Mouse (Mus musculus): Measurements from ENCODE around the gene Efcc1. TPM values are rescaled to one million over a fixed set of nuclear protein-coding genes. Genes with fewer than 3 reads are reported as not detected.
"Not testable (repeated sequence)": the region's sequence is repeated elsewhere in the genome, so short reads cannot be mapped to it uniquely, and the experiment has no call there.

Gene Efcc1
- polyA plus RNA-seq, 1 experiment from 2014 or later = 2.0 TPM

GRCm38 (mm10) chr6:87755196-87755595 is 24.5 kb downstream of the Efcc1 start:
- WGBS = 86% methylated on average over 4 of the region's 4 CpGs
- Histone ChIP-seq H3K4me2 (replicated peaks; ENCODE audit: low read depth, low read length) (no peak overlapping the region), H3K4me1 (ENCODE audit: insufficient read depth, low read length) (no peaks in the 10 kb centered on the region), H3K27ac (ENCODE audit: low read length) (no peak overlapping the region), H3K4me3 (ENCODE audit: low read length) (no peak overlapping the region), H3K9me3 (ENCODE audit: low read length) (no peaks in the 10 kb centered on the region), H3K27me3 (ENCODE audit: insufficient read depth, low read length) (no peaks in the 10 kb centered on the region), H3K9ac (replicated peaks; ENCODE audit: low read length) (no peak overlapping the region), H3K36me3 (ENCODE audit: insufficient read depth, low read length) (no peaks in the 10 kb centered on the region)
- no peak for ATAC-seq (ENCODE audit: low FRiP score, low TSS enrichment)

- H3K4me2 ChIP-seq (replicated peaks; ENCODE audit: low read depth, low read length) = no peak overlapping the region
- ATAC-seq (ENCODE audit: low FRiP score, low TSS enrichment) = no peak
- no peaks in the 10 kb centered on the region for H3K9me3 ChIP-seq (ENCODE audit: low read length)
- H3K36me3 ChIP-seq (ENCODE audit: insufficient read depth, low read length) = no peaks in the 10 kb centered on the region
- no peak overlapping the region for H3K27ac ChIP-seq (ENCODE audit: low read length)
- no peak overlapping the region for H3K4me3 ChIP-seq (ENCODE audit: low read length)
- H3K4me1 ChIP-seq (ENCODE audit: insufficient read depth, low read length) = no peaks in the 10 kb centered on the region
- WGBS = 89% methylated on average over 8 of the region's 8 CpGs
- H3K9ac ChIP-seq (replicated peaks; ENCODE audit: low read length) = no peak overlapping the region
- H3K27me3 ChIP-seq (ENCODE audit: insufficient read depth, low read length) = no peaks in the 10 kb centered on the region
These were observed 26.2 kb downstream of the Efcc1 start for GRCm38 (mm10) chr6:87756896-87757295.

DNA sequence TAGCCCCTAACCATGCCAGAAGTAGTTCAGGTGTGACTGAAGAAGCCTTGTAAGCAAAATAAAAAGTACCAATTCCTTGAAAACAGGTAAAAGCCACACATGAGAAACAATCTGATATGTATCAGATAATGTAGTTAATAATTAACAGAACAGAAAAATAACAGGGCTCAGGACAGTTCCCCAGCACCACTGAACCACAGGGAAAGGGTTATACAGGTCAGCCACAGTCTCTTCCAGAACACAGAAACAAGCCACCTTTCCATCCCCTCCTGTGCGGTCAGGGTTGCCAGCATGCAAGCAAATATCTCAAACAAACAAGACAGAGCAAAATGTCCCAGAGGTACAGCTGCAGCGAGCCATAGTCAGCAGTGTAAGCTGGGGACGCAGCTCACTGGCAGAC is 28.7 kb downstream of the Efcc1 start:
- H3K36me3 ChIP-seq (ENCODE audit: insufficient read depth, low read length) = no peaks in the 10 kb centered on the region
- no peak overlapping the region for H3K4me2 ChIP-seq (replicated peaks; ENCODE audit: low read depth, low read length)
- no peak overlapping the region for H3K4me3 ChIP-seq (ENCODE audit: low read length)
- WGBS = 58% methylated on average over 3 of the region's 3 CpGs
- no peaks in the 10 kb centered on the region for H3K4me1 ChIP-seq (ENCODE audit: insufficient read depth, low read length)
- H3K27ac ChIP-seq (ENCODE audit: low read length) = no peak overlapping the region
- H3K9me3 ChIP-seq (ENCODE audit: low read length) = no peaks in the 10 kb centered on the region
- no peaks in the 10 kb centered on the region for H3K27me3 ChIP-seq (ENCODE audit: insufficient read depth, low read length)
- H3K9ac ChIP-seq (replicated peaks; ENCODE audit: low read length) = no peak overlapping the region
- no peak for ATAC-seq (ENCODE audit: low FRiP score, low TSS enrichment)

DNA sequence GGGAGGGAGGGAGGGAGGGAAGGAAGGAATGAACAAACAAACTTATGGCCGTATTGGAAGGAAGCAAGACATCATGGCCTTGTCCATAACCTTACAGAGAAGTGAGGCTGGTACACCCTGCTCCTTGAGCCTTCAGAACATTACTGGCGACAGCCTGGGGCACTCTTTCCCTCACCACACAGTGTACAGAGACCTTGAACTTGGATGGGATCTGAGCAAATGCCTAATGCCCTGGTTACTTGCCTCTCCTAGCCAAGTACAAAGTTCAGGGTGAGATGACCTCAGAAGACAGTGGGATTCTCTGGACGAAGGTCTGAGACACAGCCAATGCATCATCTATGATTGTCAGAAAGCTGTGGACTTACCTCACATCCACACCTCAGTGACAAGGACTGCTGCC is 29.2 kb downstream of the Efcc1 start:
- no peak overlapping the region for H3K4me2 ChIP-seq (replicated peaks; ENCODE audit: low read depth, low read length)
- no peaks in the 10 kb centered on the region for H3K4me1 ChIP-seq (ENCODE audit: insufficient read depth, low read length)
- H3K36me3 ChIP-seq (ENCODE audit: insufficient read depth, low read length) = no peaks in the 10 kb centered on the region
- H3K4me3 ChIP-seq (ENCODE audit: low read length) = no peak overlapping the region
- no peak for ATAC-seq (ENCODE audit: low FRiP score, low TSS enrichment)
- H3K27ac ChIP-seq (ENCODE audit: low read length) = peak overlapping the region; percentile 2; the same call in 1 of the 2 replicates
- H3K9ac ChIP-seq (replicated peaks; ENCODE audit: low read length) = no peak overlapping the region
- no peaks in the 10 kb centered on the region for H3K27me3 ChIP-seq (ENCODE audit: insufficient read depth, low read length)
- 49% methylated on average over 3 of the region's 3 CpGs for WGBS
- H3K9me3 ChIP-seq (ENCODE audit: low read length) = no peaks in the 10 kb centered on the region

DNA sequence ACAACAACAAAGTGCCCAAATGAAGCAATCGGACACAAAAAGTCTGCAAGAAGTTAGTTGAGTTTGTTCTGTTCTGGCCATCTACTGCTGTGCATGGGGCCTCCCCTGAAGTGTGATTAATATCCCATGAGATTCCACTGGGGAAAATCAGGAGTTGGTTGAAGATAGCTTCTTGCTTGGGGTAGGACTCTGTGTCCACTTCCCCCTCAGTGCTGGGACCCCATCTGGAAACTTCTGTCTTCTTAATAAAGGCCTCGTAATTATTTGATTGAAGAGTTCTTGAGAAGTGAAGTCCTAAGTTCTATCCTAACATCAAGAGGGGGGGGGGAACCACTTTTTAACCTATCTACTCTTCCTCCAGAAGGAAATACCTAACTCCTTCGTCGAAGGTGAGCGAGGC is 31.5 kb downstream of the Efcc1 start:
- Histone ChIP-seq H3K36me3 (ENCODE audit: insufficient read depth, low read length) (no peaks in the 10 kb centered on the region), H3K4me1 (ENCODE audit: insufficient read depth, low read length) (no peaks in the 10 kb centered on the region), H3K9ac (replicated peaks; ENCODE audit: low read length) (no peak overlapping the region), H3K27ac (ENCODE audit: low read length) (no peak overlapping the region), H3K4me2 (replicated peaks; ENCODE audit: low read depth, low read length) (no peak overlapping the region), H3K4me3 (ENCODE audit: low read length) (no peak overlapping the region), H3K27me3 (ENCODE audit: insufficient read depth, low read length) (no peaks in the 10 kb centered on the region), H3K9me3 (ENCODE audit: low read length) (no peaks in the 10 kb centered on the region)
- 85% methylated on average over 5 of the region's 5 CpGs for WGBS
- no peak for ATAC-seq (ENCODE audit: low FRiP score, low TSS enrichment)

DNA sequence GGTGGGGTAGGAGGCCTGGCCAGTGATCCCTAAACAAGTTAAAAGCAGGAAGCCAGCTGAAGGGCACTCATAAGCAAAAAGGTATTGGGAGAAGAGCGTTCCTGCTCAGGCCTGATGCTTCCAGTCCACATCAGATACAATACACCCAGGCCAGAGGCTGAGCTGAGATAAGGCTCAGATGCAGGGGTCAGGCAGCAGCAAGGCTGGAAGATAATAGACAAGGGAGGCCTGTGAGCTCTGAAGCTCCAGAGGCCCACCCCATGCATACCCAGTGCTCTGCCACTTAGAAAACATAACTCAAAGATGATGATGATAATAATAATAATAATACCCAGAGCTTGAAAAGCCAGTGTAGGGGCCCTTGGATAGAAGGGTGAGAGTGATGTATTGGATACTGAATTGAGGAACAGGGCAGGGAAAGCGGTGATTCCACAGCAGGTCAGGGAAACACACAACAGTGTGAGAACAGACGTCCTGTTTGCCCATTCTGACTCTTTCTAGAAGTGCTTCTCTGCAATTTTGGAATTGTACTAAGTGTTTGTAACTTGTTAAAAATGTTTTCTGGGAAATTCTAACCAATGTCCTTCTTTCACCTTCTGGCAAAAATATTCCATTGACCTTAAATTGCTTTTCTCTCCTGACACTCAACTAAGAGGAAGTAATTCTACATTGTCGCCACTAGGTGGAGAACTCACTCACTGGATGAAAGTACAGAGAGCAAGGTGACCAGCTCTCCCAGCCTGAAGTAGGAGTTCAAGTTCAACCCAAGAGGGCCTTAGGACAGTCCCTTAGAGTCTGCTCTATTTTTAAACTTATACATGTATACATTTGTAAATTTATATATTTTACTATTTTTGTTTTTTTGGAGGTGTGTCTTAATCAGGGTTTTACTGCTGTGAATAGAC is 33.0 kb downstream of the Efcc1 start:
- H3K4me3 ChIP-seq (ENCODE audit: low read length) = no peak overlapping the region
- no peak overlapping the region for H3K4me2 ChIP-seq (replicated peaks; ENCODE audit: low read depth, low read length)
- no peaks in the 10 kb centered on the region for H3K36me3 ChIP-seq (ENCODE audit: insufficient read depth, low read length)
- H3K9ac ChIP-seq (replicated peaks; ENCODE audit: low read length) = no peak overlapping the region
- ATAC-seq (ENCODE audit: low FRiP score, low TSS enrichment) = no peak
- WGBS = 70% methylated on average over 4 of the region's 4 CpGs
- no peaks in the 10 kb centered on the region for H3K4me1 ChIP-seq (ENCODE audit: insufficient read depth, low read length)
- no peaks in the 10 kb centered on the region for H3K27me3 ChIP-seq (ENCODE audit: insufficient read depth, low read length)
- 0 out of 2 replicates have a peak, but pooled peaks cover 2% of the 10 kb centered on the region for H3K9me3 ChIP-seq (ENCODE audit: low read length)
- no peak overlapping the region for H3K27ac ChIP-seq (ENCODE audit: low read length)

DNA sequence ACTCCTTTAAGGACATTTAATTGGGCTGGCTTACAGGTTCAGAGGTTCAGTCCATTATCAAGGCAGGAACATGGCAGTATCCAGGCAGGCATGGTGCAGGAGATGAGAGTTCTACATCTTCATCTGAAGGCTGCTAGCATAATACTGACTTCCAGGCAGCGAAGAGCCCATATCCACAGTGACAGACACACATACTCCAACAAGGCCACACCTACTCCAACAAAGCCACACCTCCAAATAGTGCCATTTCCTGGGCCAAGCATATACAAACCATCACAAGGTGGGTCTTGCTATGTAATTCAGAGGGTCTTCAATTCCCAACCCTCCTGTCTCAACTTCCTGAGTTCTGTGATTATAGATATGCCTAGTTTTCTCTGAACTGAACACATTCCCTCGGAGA is 33.6 kb downstream of the Efcc1 start:
- 98% methylated on average over 2 of the region's 2 CpGs for WGBS
- not testable (repeated sequence) for H3K36me3 ChIP-seq (ENCODE audit: insufficient read depth, low read length); H3K9ac ChIP-seq (replicated peaks; ENCODE audit: low read length); H3K27me3 ChIP-seq (ENCODE audit: insufficient read depth, low read length); H3K4me3 ChIP-seq (ENCODE audit: low read length); H3K4me2 ChIP-seq (replicated peaks; ENCODE audit: low read depth, low read length); H3K27ac ChIP-seq (ENCODE audit: low read length); H3K4me1 ChIP-seq (ENCODE audit: insufficient read depth, low read length); ATAC-seq (ENCODE audit: low FRiP score, low TSS enrichment); H3K9me3 ChIP-seq (ENCODE audit: low read length)

DNA sequence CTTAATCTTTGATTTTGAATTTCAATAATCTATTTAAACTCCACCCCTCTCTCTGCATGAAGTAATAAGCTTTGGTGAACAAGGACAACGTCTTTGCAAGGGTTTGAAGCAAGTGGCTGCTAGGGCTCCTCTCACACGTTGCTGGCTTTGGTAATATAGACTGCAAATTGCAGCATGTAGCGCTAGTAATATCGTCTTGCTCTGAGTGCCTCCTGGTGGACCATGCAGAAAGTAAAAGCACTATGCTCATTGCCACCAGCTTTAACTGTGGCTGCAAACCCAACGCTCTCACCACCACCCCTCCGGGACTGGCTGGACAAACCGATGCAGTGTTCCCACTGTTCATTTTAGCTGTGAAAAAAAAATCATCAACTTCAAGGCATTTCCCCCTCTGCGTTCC is 40.0 kb downstream of the Efcc1 start:
- ATAC-seq (ENCODE audit: low FRiP score, low TSS enrichment) = no peak
- Histone ChIP-seq H3K27ac (ENCODE audit: low read length) (no peak overlapping the region), H3K27me3 (ENCODE audit: insufficient read depth, low read length) (no peaks in the 10 kb centered on the region), H3K9me3 (ENCODE audit: low read length) (0 out of 2 replicates have a peak, but pooled peaks cover 2% of the 10 kb centered on the region), H3K9ac (replicated peaks; ENCODE audit: low read length) (no peak overlapping the region), H3K4me2 (replicated peaks; ENCODE audit: low read depth, low read length) (no peak overlapping the region), H3K4me3 (ENCODE audit: low read length) (no peak overlapping the region), H3K36me3 (ENCODE audit: insufficient read depth, low read length) (no peaks in the 10 kb centered on the region), H3K4me1 (ENCODE audit: insufficient read depth, low read length) (no peaks in the 10 kb centered on the region)
- 56% methylated on average over 8 of the region's 8 CpGs for WGBS

GRCm38 (mm10) chr6:87774466-87774865 is 43.8 kb downstream of the Efcc1 start:
- no peak overlapping the region for H3K27ac ChIP-seq (ENCODE audit: low read length)
- H3K36me3 ChIP-seq (ENCODE audit: insufficient read depth, low read length) = no peaks in the 10 kb centered on the region
- H3K27me3 ChIP-seq (ENCODE audit: insufficient read depth, low read length) = no peaks in the 10 kb centered on the region
- no peak overlapping the region for H3K4me2 ChIP-seq (replicated peaks; ENCODE audit: low read depth, low read length)
- H3K9ac ChIP-seq (replicated peaks; ENCODE audit: low read length) = no peak overlapping the region
- 50% methylated on average over 1 of the region's 1 CpGs for WGBS
- ATAC-seq (ENCODE audit: low FRiP score, low TSS enrichment) = no peak
- H3K4me1 ChIP-seq (ENCODE audit: insufficient read depth, low read length) = no peaks in the 10 kb centered on the region
- no peak overlapping the region for H3K4me3 ChIP-seq (ENCODE audit: low read length)
- H3K9me3 ChIP-seq (ENCODE audit: low read length) = no peaks in the 10 kb centered on the region

GRCm38 (mm10) chr6:87774909-87775308 is 44.2 kb downstream of the Efcc1 start:
- H3K9me3 ChIP-seq (ENCODE audit: low read length) = no peaks in the 10 kb centered on the region
- ATAC-seq (ENCODE audit: low FRiP score, low TSS enrichment) = no peak
- H3K4me3 ChIP-seq (ENCODE audit: low read length) = no peak overlapping the region
- H3K27me3 ChIP-seq (ENCODE audit: insufficient read depth, low read length) = no peaks in the 10 kb centered on the region
- 79% methylated on average over 9 of the region's 9 CpGs for WGBS
- H3K27ac ChIP-seq (ENCODE audit: low read length) = no peak overlapping the region
- no peaks in the 10 kb centered on the region for H3K4me1 ChIP-seq (ENCODE audit: insufficient read depth, low read length)
- H3K4me2 ChIP-seq (replicated peaks; ENCODE audit: low read depth, low read length) = no peak overlapping the region
- H3K36me3 ChIP-seq (ENCODE audit: insufficient read depth, low read length) = no peaks in the 10 kb centered on the region
- H3K9ac ChIP-seq (replicated peaks; ENCODE audit: low read length) = no peak overlapping the region

Measured in kidney, embryonic 16.5 days (tissue).